In genomic region chr5:132436901-132437300, GRCm38 (mm10) we compare ENCODE assay signal across 10 mouse cellular contexts.
DNase-seq lines count a peak whose midpoint lies in the region; ATAC-seq lines count a peak whose summit lies in the region.
"Had no signal": no experiment of that assay in that cellular context is flagged by ENCODE, and none has a peak within 500 bp of the region (broad histone marks: within the 10 kb centered on the region; RNA-seq: fewer than 3 reads in every experiment).

No protein-coding gene starts in this region.

- no peak overlapping the region for H3K9ac ChIP-seq in liver, embryonic 16.5 days (ENCODE audit: low read depth, low read length)
- H3K9ac ChIP-seq in liver, embryonic 11.5 days (ENCODE audit: low read depth, low read length): no peak overlapping the region
- H3K9ac ChIP-seq: forebrain, embryonic 15.5 days; limb, embryonic 15.5 days had no signal

- H3K4me2 ChIP-seq in liver, embryonic 16.5 days (ENCODE audit: low read depth, low read length): no peak overlapping the region
- no peak overlapping the region for H3K4me2 ChIP-seq in liver, embryonic 11.5 days
- H3K4me2 ChIP-seq: forebrain, embryonic 15.5 days; limb, embryonic 15.5 days had no signal

- no peak overlapping the region for H3K27ac ChIP-seq in liver, embryonic 16.5 days (ENCODE audit: low read length)
- H3K27ac ChIP-seq in liver, embryonic 11.5 days (ENCODE audit: low read depth, low read length): no peak overlapping the region
- H3K27ac ChIP-seq: forebrain, embryonic 15.5 days; limb, embryonic 15.5 days had no signal

- H3K36me3 ChIP-seq in liver, embryonic 16.5 days (ENCODE audit: control insufficient read depth, insufficient read depth): no peaks in the 10 kb centered on the region
- H3K36me3 ChIP-seq in liver, embryonic 11.5 days (ENCODE audit: control insufficient read depth, insufficient read depth, low read length): no peaks in the 10 kb centered on the region
- H3K36me3 ChIP-seq: forebrain, embryonic 15.5 days; limb, embryonic 15.5 days had no signal

- H3K4me3 ChIP-seq in liver, embryonic 16.5 days (ENCODE audit: low read depth, low read length): no peak overlapping the region
- no peak overlapping the region for H3K4me3 ChIP-seq in liver, embryonic 11.5 days (ENCODE audit: low read depth, low read length)
- H3K4me3 ChIP-seq: forebrain, embryonic 15.5 days; limb, embryonic 15.5 days had no signal

- 0 out of 2 replicates have a peak, but pooled peaks have one; percentile 27 for ATAC-seq in liver, embryonic 16.5 days (ENCODE audit: low read depth)
- ATAC-seq in liver, embryonic 11.5 days (replicated peaks; ENCODE audit: low FRiP score): no peak
- ATAC-seq: forebrain, embryonic 15.5 days; hindbrain, embryonic 16.5 days had no signal

- no peak for DNase-seq in liver, embryonic 11.5 days (ENCODE audit: low spot score)
- peak; percentile 58 to 68 for DNase-seq in adrenal gland, postnatal 36 days
- peak; percentile 10 for DNase-seq in heart, postnatal 25 days (ENCODE audit: low spot score)
- peak; percentile 72 for DNase-seq in lung, postnatal 36 days
- DNase-seq in spleen, adult 18-20 months: no peak
- no peak for DNase-seq in left cerebral cortex, postnatal 10 days (ENCODE audit: extremely low spot score in 1 of 2, low spot score in 2 of 2)

- H3K27me3 ChIP-seq in liver, embryonic 16.5 days (ENCODE audit: control insufficient read depth, insufficient read depth, low read depth, low read length): no peaks in the 10 kb centered on the region
- no peaks in the 10 kb centered on the region for H3K27me3 ChIP-seq in liver, embryonic 11.5 days (replicated peaks; ENCODE audit: control insufficient read depth, insufficient read depth, low read length)
- H3K27me3 ChIP-seq: forebrain, embryonic 15.5 days; limb, embryonic 15.5 days had no signal

- no peaks in the 10 kb centered on the region for H3K9me3 ChIP-seq in liver, embryonic 16.5 days (replicated peaks; ENCODE audit: control insufficient read depth, low read length)
- no peaks in the 10 kb centered on the region for H3K9me3 ChIP-seq in liver, embryonic 11.5 days (ENCODE audit: control insufficient read depth, low read length)
- H3K9me3 ChIP-seq: forebrain, embryonic 15.5 days; limb, embryonic 15.5 days had no signal

- intact Hi-C loops in heart, postnatal 25 days (cut with DNase I): loop anchor here (5.0 kb wide), 2 partner anchors 90 to 105 kb away; partner anchors contain the start of gene Auts2
- intact Hi-C loops in left cerebral cortex, postnatal 10 days (cut with DNase I): no loop called here

- no peaks in the 10 kb centered on the region for H3K4me1 ChIP-seq in liver, embryonic 16.5 days (ENCODE audit: control insufficient read depth, low read depth, low read length)
- no peaks in the 10 kb centered on the region; the same call in 1 of the 2 replicates for H3K4me1 ChIP-seq in liver, embryonic 11.5 days (replicated peaks; ENCODE audit: control insufficient read depth, insufficient read depth, low read length)

- 30% methylated on average over 1 of the region's 1 CpGs for WGBS in liver, embryonic 16.5 days (ENCODE audit: insufficient replicate concordance)
- 79% methylated on average over 1 of the region's 1 CpGs for WGBS in liver, embryonic 11.5 days

Comparison
In these comparisons a context has a peak if more than half of its experiments do, and no peak if none do; other contexts are left out.
1. DNase-seq: peak in adrenal gland, postnatal 36 days (2 of 2), heart, postnatal 25 days (single experiment) and lung, postnatal 36 days (single experiment); none in liver, embryonic 11.5 days (single experiment), spleen, adult 18-20 months (0 of 2) and left cerebral cortex, postnatal 10 days (0 of 2).